Mouse (Mus musculus) myocyte (in vitro differentiated cells): ENCODE measurements around the gene Ptrh2. TPM values are rescaled to one million over a fixed set of nuclear protein-coding genes. Genes with fewer than 3 reads are reported as not detected.

Experiments
- H3K27me3 ChIP-seq: one replicate; pipeline ENCODE4 v1.6.1; 2011; ENCODE audit not compliant: control insufficient read depth, insufficient read depth, insufficient read length
- H3K36me3 ChIP-seq: one replicate; pipeline ENCODE4 v1.6.1; 2011; ENCODE audit not compliant: control insufficient read depth, insufficient read depth
- H3K4me2 ChIP-seq: one replicate; pipeline ENCODE4 v1.6.1; 2011; ENCODE audit warnings: low read depth, control low read depth
- H3K4me3 ChIP-seq: one replicate; pipeline ENCODE4 v1.5.1; 2011; ENCODE audit warnings: mild to moderate bottlenecking, control low read depth, moderate library complexity
- H3K79me2 ChIP-seq: one replicate; pipeline ENCODE4 v1.6.1; 2011; ENCODE audit not compliant: control insufficient read depth, insufficient read depth
- H3ac ChIP-seq: one replicate; pipeline ENCODE4 v1.6.1; 2011; ENCODE audit not compliant: control insufficient read depth, insufficient read length
- CEBPB ChIP-seq: IDR thresholded peaks from 2 replicates; pipeline ENCODE4 v1.6.1; 2011; ENCODE audit warnings: mild to moderate bottlenecking, moderate library complexity; ENCODE audit not compliant: poor library complexity, insufficient read depth, severe bottlenecking
- E2F4 ChIP-seq: IDR thresholded peaks from one replicate; pipeline ENCODE4 v1.6.1; 2011; ENCODE audit warnings: mild to moderate bottlenecking, control low read depth, moderate library complexity; ENCODE audit not compliant: insufficient read depth
- MAX ChIP-seq: IDR thresholded peaks from one replicate; pipeline ENCODE4 v1.6.1; 2011; ENCODE audit warnings: low read depth, mild to moderate bottlenecking, control low read depth
- MYOD1 ChIP-seq, 3 experiments: IDR thresholded peaks; one replicate each; pipeline ENCODE4 v1.6.1; 2011; ENCODE audit warnings: control low read depth in 2 of 3, low read depth in 2 of 3, mild to moderate bottlenecking in 2 of 3, moderate library complexity in 1 of 3; ENCODE audit not compliant: insufficient read length in 2 of 3, control insufficient read depth in 1 of 3
- MYOG ChIP-seq, 3 experiments: IDR thresholded peaks; one replicate each; pipeline ENCODE4 v1.6.1; 2011; ENCODE audit warnings: control low read depth in 2 of 3, low read depth in 2 of 3, mild to moderate bottlenecking in 2 of 3; ENCODE audit not compliant: insufficient read length in 2 of 3, control insufficient read depth in 1 of 3, insufficient read depth in 1 of 3
- POLR2A ChIP-seq: IDR thresholded peaks from one replicate; pipeline ENCODE4 v1.6.1; 2011; ENCODE audit warnings: low read depth, mild to moderate bottlenecking, control low read depth, moderate library complexity; ENCODE audit not compliant: insufficient read length
- POLR2AphosphoS2 ChIP-seq: IDR thresholded peaks from one replicate; pipeline ENCODE4 v1.6.1; 2011; ENCODE audit warnings: low read depth, control low read depth; ENCODE audit not compliant: insufficient read length
- REST ChIP-seq: IDR thresholded peaks from one replicate; pipeline ENCODE4 v1.6.1; 2011; ENCODE audit warnings: mild to moderate bottlenecking, control low read depth, moderate library complexity; ENCODE audit not compliant: insufficient read depth, insufficient read length
- SRF ChIP-seq: IDR thresholded peaks from one replicate; pipeline ENCODE4 v1.6.1; 2011; ENCODE audit warnings: low read depth; ENCODE audit not compliant: control insufficient read depth, insufficient read length
- TCF12 ChIP-seq: IDR thresholded peaks from one replicate; pipeline ENCODE4 v1.6.1; 2011; ENCODE audit warnings: mild to moderate bottlenecking, control low read depth; ENCODE audit not compliant: poor library complexity, insufficient read depth, severe bottlenecking
- TCF3 ChIP-seq: IDR thresholded peaks from one replicate; pipeline ENCODE4 v1.6.1; 2011; ENCODE audit warnings: low read depth, control low read depth; ENCODE audit not compliant: insufficient read length
- USF1 ChIP-seq: IDR thresholded peaks from one replicate; pipeline ENCODE4 v1.6.1; 2011; ENCODE audit warnings: low read depth, mild to moderate bottlenecking, control low read depth, moderate library complexity
- polyA plus RNA-seq: library from polyadenylated mRNA; unstranded; fragments of >200 nt; fragmentation: generic; extraction: Trizol; gene quantifications from one replicate; pipeline ENCODE4 v1.2.1, GENCODE M21; 2012; ENCODE audit warnings: missing spikeins

Ptrh2 gene
- polyA plus RNA-seq, 1 experiment: 22.6 TPM

DNA sequence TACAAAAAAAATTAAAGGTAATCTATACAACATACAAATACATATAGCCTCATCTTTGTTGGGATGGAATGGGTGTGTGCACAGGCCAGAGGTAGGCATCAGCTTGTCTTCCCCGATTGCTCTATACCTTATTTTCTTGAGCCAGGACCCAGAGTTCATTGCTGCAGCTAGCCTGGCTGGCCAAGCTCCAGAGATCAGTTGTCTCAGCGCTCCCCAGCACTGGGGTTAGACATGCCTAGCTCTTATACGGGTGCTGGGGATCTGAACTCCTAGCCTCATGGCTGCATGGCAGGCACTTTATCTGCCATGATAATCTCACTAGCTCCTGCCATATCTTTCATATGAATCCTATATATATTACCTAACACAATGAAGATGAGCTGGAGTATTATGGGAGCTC, 15.6 kb upstream of the Ptrh2 start:
- peaks cover 62% of the 10 kb centered on the region for H3K79me2 ChIP-seq
- H3K4me3 ChIP-seq: no peak overlapping the region
- TF ChIP-seq MAX (no peak), USF1 (no peak), SRF (no peak), TCF12 (no peak), E2F4 (no peak), MYOD1 (IDR thresholded peaks at IDR 0.05; ENCODE audit: control insufficient read depth in 1 of 3, insufficient read length in 2 of 3, low read depth in 2 of 3) (no peak), REST (no peak), POLR2A (no peak), CEBPB (no peak), MYOG (IDR thresholded peaks at IDR 0.05; ENCODE audit: control insufficient read depth in 1 of 3, insufficient read depth in 1 of 3, insufficient read length in 2 of 3, low read depth in 2 of 3) (no peak), TCF3 (no peak), POLR2AphosphoS2 (no peak)
- no peak overlapping the region for H3K4me2 ChIP-seq
- no peak overlapping the region for H3ac ChIP-seq
- H3K36me3 ChIP-seq: peaks cover 11% of the 10 kb centered on the region
- H3K27me3 ChIP-seq: no peaks in the 10 kb centered on the region

DNA sequence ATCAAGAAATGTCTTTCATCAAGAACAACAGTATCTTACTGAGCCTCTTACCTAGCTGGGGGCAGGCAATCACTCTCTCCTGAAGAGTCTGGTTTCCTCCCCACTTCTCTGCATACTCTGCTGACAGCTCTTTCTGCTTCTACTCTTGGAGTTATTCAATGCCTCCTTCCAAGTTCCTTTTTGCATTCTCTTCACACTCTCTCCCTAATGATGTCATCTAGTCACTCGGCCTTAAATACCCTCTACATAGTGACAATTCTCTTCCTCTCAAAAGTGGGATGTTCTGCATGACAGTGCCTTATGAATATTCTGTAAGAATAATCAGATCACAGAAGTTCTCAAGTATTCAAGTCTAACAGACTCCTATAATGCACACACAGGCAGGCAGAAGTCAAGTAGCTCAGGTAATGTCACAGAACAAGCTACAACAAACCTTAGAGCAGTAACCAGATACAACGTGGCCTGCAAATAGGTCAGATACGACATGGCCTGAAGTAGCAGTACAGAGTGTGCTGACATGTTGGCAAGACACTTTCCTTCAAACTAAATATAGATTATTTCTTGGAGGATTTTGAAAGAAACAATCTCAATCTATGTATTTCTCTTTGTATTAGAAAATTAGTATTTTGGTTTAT, 12.6 kb upstream of the Ptrh2 start:
- no peak overlapping the region for H3K4me2 ChIP-seq
- peaks cover 6% of the 10 kb centered on the region for H3K36me3 ChIP-seq
- peaks cover 89% of the 10 kb centered on the region for H3K79me2 ChIP-seq
- H3ac ChIP-seq: no peak overlapping the region
- no peak for TF ChIP-seq POLR2AphosphoS2
- TF ChIP-seq TCF3: no peak
- no peaks in the 10 kb centered on the region for H3K27me3 ChIP-seq
- H3K4me3 ChIP-seq: no peak overlapping the region

DNA sequence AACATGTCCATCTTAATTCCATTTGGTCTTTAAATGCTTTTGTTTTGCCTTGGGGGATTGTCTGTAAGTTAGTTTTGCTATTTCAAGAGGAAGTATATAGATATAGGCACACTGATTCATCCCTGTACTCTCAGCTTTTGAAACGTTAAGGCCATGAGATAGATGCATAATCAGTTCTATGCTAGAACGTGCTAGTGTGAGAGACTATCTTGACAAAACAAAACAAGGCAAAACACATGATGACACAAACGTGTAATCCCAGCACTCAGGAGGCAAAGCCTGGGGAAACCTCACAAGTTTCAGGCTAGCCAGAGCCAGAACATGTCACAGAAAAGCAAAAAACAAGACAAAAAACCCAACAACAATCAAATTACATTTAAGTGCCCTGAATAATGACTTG, 11.0 kb upstream of the Ptrh2 start:
- H3K27me3 ChIP-seq: no peaks in the 10 kb centered on the region
- H3K36me3 ChIP-seq: peaks cover 10% of the 10 kb centered on the region
- no peak overlapping the region for H3K4me3 ChIP-seq
- TF ChIP-seq CEBPB (peak; percentile 81; the same call in 1 of the 2 replicates), REST (no peak)
- H3K4me2 ChIP-seq: no peak overlapping the region
- H3ac ChIP-seq: no peak overlapping the region
- peaks cover 90% of the 10 kb centered on the region for H3K79me2 ChIP-seq

DNA sequence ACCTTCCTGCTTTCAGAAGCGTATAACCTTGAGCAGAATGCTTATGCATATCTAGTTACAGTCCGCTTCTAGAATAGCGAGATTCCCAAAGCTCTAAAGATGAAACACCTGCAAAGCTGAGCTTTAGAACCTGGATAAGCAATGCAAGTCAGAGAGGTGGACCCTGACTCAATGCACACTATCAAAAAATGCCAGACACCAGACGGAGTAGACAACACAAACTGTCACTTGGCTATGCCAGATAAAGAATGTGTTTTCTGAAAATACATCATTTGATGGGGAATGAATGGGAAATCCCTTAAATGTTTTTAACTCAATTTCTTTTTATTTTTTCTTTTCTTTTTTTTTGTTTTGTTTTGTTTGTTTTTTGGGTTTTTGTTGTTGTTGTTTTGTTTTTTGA, 8.3 kb upstream of the Ptrh2 start:
- TF ChIP-seq TCF12 (no peak), TCF3 (no peak), E2F4 (no peak), POLR2AphosphoS2 (no peak), USF1 (no peak), REST (no peak), SRF (no peak)
- H3K79me2 ChIP-seq: peaks cover 89% of the 10 kb centered on the region
- no peak overlapping the region for H3K4me2 ChIP-seq
- H3K27me3 ChIP-seq: no peaks in the 10 kb centered on the region
- peaks cover 19% of the 10 kb centered on the region for H3K36me3 ChIP-seq
- no peak overlapping the region for H3K4me3 ChIP-seq
- no peak overlapping the region for H3ac ChIP-seq

DNA sequence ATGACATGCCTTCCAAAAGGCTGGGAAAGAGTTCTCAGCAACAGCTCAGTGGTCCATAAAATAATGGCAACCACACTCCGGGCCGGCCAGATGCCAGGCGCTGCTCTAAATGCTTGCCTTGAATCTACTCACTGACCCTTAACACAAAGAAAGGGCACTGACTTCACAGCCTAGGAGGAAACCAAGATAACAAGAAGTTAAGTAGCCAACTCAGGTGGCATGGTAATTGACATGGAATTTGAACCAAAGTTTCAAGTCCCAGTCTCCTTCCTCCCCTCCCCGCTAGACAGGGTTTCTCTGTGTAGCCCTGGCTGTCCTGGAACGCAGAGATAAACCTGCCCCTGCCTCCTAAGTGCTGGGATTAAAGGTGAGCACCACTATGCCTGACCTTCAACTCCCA, 4.8 kb upstream of the Ptrh2 start:
- Histone ChIP-seq H3K4me3 (no peak overlapping the region), H3K27me3 (no peaks in the 10 kb centered on the region), H3K79me2 (peaks cover 89% of the 10 kb centered on the region), H3ac (no peak overlapping the region), H3K4me2 (no peak overlapping the region), H3K36me3 (peaks cover 19% of the 10 kb centered on the region)
- TF ChIP-seq MYOD1 (IDR thresholded peaks at IDR 0.05; ENCODE audit: control insufficient read depth in 1 of 3, insufficient read length in 2 of 3, low read depth in 2 of 3) (no peak), TCF12 (no peak), USF1 (no peak)

DNA sequence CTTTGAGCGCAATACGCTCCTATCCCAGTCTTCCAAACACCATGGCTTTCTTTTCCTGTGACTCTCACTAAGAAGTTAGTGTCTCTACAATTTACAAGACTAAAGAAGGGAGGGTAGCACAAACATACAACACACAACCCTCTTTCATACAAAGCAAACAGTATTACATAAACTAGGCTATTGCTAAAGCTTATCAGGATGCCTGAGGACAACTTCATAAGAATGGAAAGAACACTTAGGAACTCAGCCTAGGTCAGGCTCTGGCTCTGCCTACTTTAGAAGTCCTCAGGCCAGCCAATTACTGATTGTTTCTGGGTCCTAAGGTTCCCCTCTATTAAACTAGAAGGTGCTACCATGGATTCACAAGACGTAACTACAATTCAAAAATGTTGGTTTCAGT, 3.1 kb upstream of the Ptrh2 start:
- Histone ChIP-seq H3K36me3 (peaks cover 13% of the 10 kb centered on the region), H3ac (no peak overlapping the region), H3K27me3 (no peaks in the 10 kb centered on the region), H3K79me2 (peaks cover 91% of the 10 kb centered on the region), H3K4me3 (no peak overlapping the region), H3K4me2 (no peak overlapping the region)
- no peak for TF ChIP-seq TCF3
